Mouse (Mus musculus) MEL (cell line): ENCODE results near the gene Rln1. TPM values are rescaled to one million over a fixed set of nuclear protein-coding genes. Genes with fewer than 3 reads are reported as not detected.

Experiments used
- DNase-seq: peaks from one replicate; pipeline ENCODE4 v3.0.0; 2011; ENCODE audit warnings: low read depth, low spot score
- H3K27ac ChIP-seq: 2 replicates; pipeline ENCODE4 v1.5.1; 2012; ENCODE audit warnings: low read depth, mild to moderate bottlenecking, control low read depth, low read length, moderate library complexity; ENCODE audit not compliant: control insufficient read depth
- H3K27me3 ChIP-seq, 2 experiments: fragments of 150-350 bp in 1 of 2; sonication (generic) in 1 of 2; 2 replicates each; pipeline ENCODE4 v1.6.1; 2012; ENCODE audit warnings: low read length in 2 of 2, mild to moderate bottlenecking in 2 of 2, improper control_type of control experiment in 1 of 2, moderate library complexity in 1 of 2; ENCODE audit not compliant: insufficient read depth in 2 of 2, control insufficient read depth in 1 of 2
- H3K36me3 ChIP-seq, 2 experiments: 2 replicates each; pipeline ENCODE4 v1.6.1; 2012 to 2014; ENCODE audit warnings: low read length in 2 of 2, improper control_type of control experiment in 1 of 2, inconsistent platforms in 1 of 2, mild to moderate bottlenecking in 1 of 2; ENCODE audit not compliant: insufficient read depth in 2 of 2, control insufficient read depth in 1 of 2
- H3K4me1 ChIP-seq, 2 experiments: fragments of 150-350 bp in 1 of 2; sonication (generic) in 1 of 2; 2 replicates each; pipeline ENCODE4 v1.6.1; 2012; ENCODE audit warnings: low read length in 2 of 2, improper control_type of control experiment in 1 of 2, mild to moderate bottlenecking in 1 of 2; ENCODE audit not compliant: insufficient read depth in 2 of 2, control insufficient read depth in 1 of 2
- H3K4me3 ChIP-seq, 2 experiments: fragments of 150-350 bp in 1 of 2; sonication (generic) in 1 of 2; 2 replicates each; pipeline ENCODE4 v1.5.1; 2012; ENCODE audit warnings: low read depth in 2 of 2, low read length in 2 of 2, mild to moderate bottlenecking in 2 of 2, moderate library complexity in 2 of 2, control low read depth in 1 of 2, improper control_type of control experiment in 1 of 2; ENCODE audit not compliant: control insufficient read depth in 1 of 2, insufficient read depth in 1 of 2
- H3K79me2 ChIP-seq: 2 replicates; pipeline ENCODE4 v1.6.1; 2012; ENCODE audit warnings: mild to moderate bottlenecking, low read length, moderate library complexity; ENCODE audit not compliant: control insufficient read depth, poor library complexity, insufficient read depth
- H3K9ac ChIP-seq: 2 replicates; pipeline ENCODE4 v1.6.1; 2012; ENCODE audit warnings: low read depth, mild to moderate bottlenecking, control low read depth, low read length, moderate library complexity; ENCODE audit not compliant: control insufficient read depth, poor library complexity, severe bottlenecking
- H3K9me3 ChIP-seq: fragments of 150-350 bp; sonication (generic); replicated peaks from 2 replicates; pipeline ENCODE4 v1.6.1; 2012; ENCODE audit warnings: mild to moderate bottlenecking, low read length, improper control_type of control experiment, moderate library complexity; ENCODE audit not compliant: insufficient read depth
- BHLHE40 ChIP-seq: IDR thresholded peaks from 2 replicates; pipeline ENCODE4 v1.6.1; 2012; ENCODE audit warnings: low read depth, mild to moderate bottlenecking, inconsistent platforms, low read length, improper control_type of control experiment, borderline replicate concordance
- CHD1 ChIP-seq: IDR thresholded peaks from 2 replicates; pipeline ENCODE4 v1.6.1; 2012; ENCODE audit warnings: low read depth, mild to moderate bottlenecking, inconsistent platforms, low read length, improper control_type of control experiment
- CHD2 ChIP-seq: IDR thresholded peaks from 2 replicates; pipeline ENCODE4 v1.6.1; 2011; ENCODE audit warnings: low read length, improper control_type of control experiment
- CTCF ChIP-seq, 3 experiments: IDR thresholded peaks in 2 of 3; conservative IDR thresholded peaks in 1 of 3; 2 replicates each; pipeline ENCODE4 v1.5.1; 2011 to 2012; ENCODE audit warnings: low read length in 3 of 3, low read depth in 2 of 3, mild to moderate bottlenecking in 2 of 3, improper control_type of control experiment in 1 of 3, inconsistent platforms in 1 of 3, mixed read lengths in 1 of 3, moderate library complexity in 1 of 3; ENCODE audit not compliant: control insufficient read depth in 1 of 3, insufficient read depth in 1 of 3, poor library complexity in 1 of 3, severe bottlenecking in 1 of 3
- E2F4 ChIP-seq: IDR thresholded peaks from 2 replicates; pipeline ENCODE4 v1.6.1; 2011; ENCODE audit warnings: low read depth, low read length, improper control_type of control experiment, borderline replicate concordance
- JUND ChIP-seq: IDR thresholded peaks from 2 replicates; pipeline ENCODE4 v1.6.1; 2011; ENCODE audit warnings: low read depth, mild to moderate bottlenecking, improper control_type of control experiment, low read length
- KAT2A ChIP-seq: conservative IDR thresholded peaks from 2 replicates; pipeline ENCODE4 v1.6.1; 2012; ENCODE audit warnings: low read depth, low read length, improper control_type of control experiment, inconsistent platforms
- MAFK ChIP-seq: IDR thresholded peaks from 2 replicates; pipeline ENCODE4 v1.6.1; 2011; ENCODE audit warnings: low read depth, mild to moderate bottlenecking, low read length, improper control_type of control experiment, borderline replicate concordance
- MAX ChIP-seq: IDR thresholded peaks from 2 replicates; pipeline ENCODE4 v1.6.1; 2011; ENCODE audit warnings: low read length, improper control_type of control experiment
- MXI1 ChIP-seq: IDR thresholded peaks from 2 replicates; pipeline ENCODE4 v1.6.1; 2011; ENCODE audit warnings: mild to moderate bottlenecking, low read depth, low read length, improper control_type of control experiment
- MYB ChIP-seq: IDR thresholded peaks from 2 replicates; pipeline ENCODE4 v1.6.1; 2011; ENCODE audit warnings: mild to moderate bottlenecking, low read depth, low read length, improper control_type of control experiment
- POLR2AphosphoS2 ChIP-seq: IDR thresholded peaks from 2 replicates; pipeline ENCODE4 v1.6.1; 2011; ENCODE audit warnings: low read length, improper control_type of control experiment
- POLR2AphosphoS5 ChIP-seq: IDR thresholded peaks from 2 replicates; pipeline ENCODE4 v1.6.1; 2012; ENCODE audit warnings: low read depth, borderline replicate concordance, mild to moderate bottlenecking, inconsistent platforms, low read length, moderate library complexity, mixed read lengths
- RAD21 ChIP-seq: IDR thresholded peaks from 2 replicates; pipeline ENCODE4 v1.6.1; 2011; ENCODE audit warnings: mild to moderate bottlenecking, low read depth, low read length, improper control_type of control experiment
- SIN3A ChIP-seq: IDR thresholded peaks from 2 replicates; pipeline ENCODE4 v1.6.1; 2012; ENCODE audit warnings: low read length, improper control_type of control experiment, inconsistent platforms
- SMC3 ChIP-seq: IDR thresholded peaks from 2 replicates; pipeline ENCODE4 v1.6.1; 2011; ENCODE audit warnings: low read depth, low read length, improper control_type of control experiment
- TAL1 ChIP-seq: IDR thresholded peaks from 2 replicates; pipeline ENCODE4 v1.6.1; 2012; ENCODE audit warnings: mild to moderate bottlenecking, inconsistent platforms, low read length, moderate library complexity, mixed read lengths
- TBP ChIP-seq: IDR thresholded peaks from 2 replicates; pipeline ENCODE4 v1.8.0; 2011; ENCODE audit warnings: low read depth, low read length, improper control_type of control experiment
- TCF12 ChIP-seq: IDR thresholded peaks from 2 replicates; pipeline ENCODE4 v1.6.1; 2014; ENCODE audit warnings: low read depth, mild to moderate bottlenecking, inconsistent platforms, low read length, improper control_type of control experiment, moderate library complexity
- UBTF ChIP-seq: IDR thresholded peaks from 2 replicates; pipeline ENCODE4 v1.6.1; 2012; ENCODE audit warnings: low read depth, mild to moderate bottlenecking, inconsistent platforms, low read length, improper control_type of control experiment, moderate library complexity, borderline replicate concordance; ENCODE audit not compliant: insufficient read depth
- USF2 ChIP-seq, 2 experiments: IDR thresholded peaks; 2 replicates each; pipeline ENCODE4 v1.6.1; 2011 to 2012; ENCODE audit warnings: improper control_type of control experiment in 2 of 2, low read length in 2 of 2, borderline replicate concordance in 1 of 2, inconsistent platforms in 1 of 2, low read depth in 1 of 2, mild to moderate bottlenecking in 1 of 2; ENCODE audit not compliant: insufficient read depth in 1 of 2
- ZC3H11A ChIP-seq: IDR thresholded peaks from 2 replicates; pipeline ENCODE4 v1.6.1; 2012; ENCODE audit warnings: low read depth, mild to moderate bottlenecking, inconsistent platforms, low read length, improper control_type of control experiment
- ZKSCAN1 ChIP-seq: IDR thresholded peaks from 2 replicates; pipeline ENCODE4 v1.6.1; 2012; ENCODE audit warnings: low read depth, mild to moderate bottlenecking, inconsistent platforms, low read length, improper control_type of control experiment, moderate library complexity
- ZMIZ1 ChIP-seq: IDR thresholded peaks from 2 replicates; pipeline ENCODE4 v1.6.1; 2012; ENCODE audit warnings: low read depth, mild to moderate bottlenecking, inconsistent platforms, low read length, improper control_type of control experiment, moderate library complexity
- ZNF384 ChIP-seq: IDR thresholded peaks from 2 replicates; pipeline ENCODE4 v1.6.1; 2012; ENCODE audit warnings: low read depth, mild to moderate bottlenecking, inconsistent platforms, low read length, improper control_type of control experiment
- polyA plus RNA-seq, 2 experiments: library from polyadenylated mRNA; stranded (reverse) in 1 of 2; unstranded in 1 of 2; fragments of >175 nt in 1 of 2; fragments of >200 nt in 1 of 2; gene quantifications; 2 replicates each; pipeline versions ENCODE4 v1.2.1 to v1.2.4; 2012; ENCODE audit warnings: low replicate concordance in 2 of 2, low read depth in 1 of 2; ENCODE audit not compliant: insufficient read length in 2 of 2, insufficient read depth in 1 of 2, missing spikeins in 1 of 2
- total RNA-seq: library from RNA; depleted of rRNA; stranded (reverse); fragments of 300-350 nt; gene quantifications from 2 replicates; pipeline ENCODE4 v1.2.3, GENCODE M21; 2012

The Rln1 gene
- total and polyA plus RNA-seq, 3 experiments, result 0.04 TPM; not detected in 2

- H3K36me3 ChIP-seq, result peaks cover 0 to 14% of the 10 kb centered on the region in 2 experiments; a peak in 2 of 4 replicates
- no peak for TF ChIP-seq USF2 (IDR thresholded peaks at IDR 0.05; ENCODE audit: borderline replicate concordance in 1 of 2, insufficient read depth in 1 of 2, low read depth in 1 of 2, low read length in 2 of 2)
- TF ChIP-seq POLR2AphosphoS2, result no peak
- TF ChIP-seq MYB, result no peak
- TF ChIP-seq TBP, result no peak
- TF ChIP-seq MXI1, result no peak
- TF ChIP-seq E2F4, result no peak
- TF ChIP-seq MAX, result no peak
- TF ChIP-seq UBTF, result no peak
- no peak for TF ChIP-seq TAL1
- H3K27ac ChIP-seq, result no peak overlapping the region
- no peaks in the 10 kb centered on the region for H3K27me3 ChIP-seq
- no peaks in the 10 kb centered on the region for H3K9me3 ChIP-seq
- H3K79me2 ChIP-seq, result no peaks in the 10 kb centered on the region
- H3K4me1 ChIP-seq, result no peaks in the 10 kb centered on the region
- no peak overlapping the region for H3K4me3 ChIP-seq
- H3K9ac ChIP-seq, result no peak overlapping the region
- DNase-seq, result no peak
These were observed 22.7 kb downstream of the Rln1 start for GRCm38 (mm10) chr19:29311791-29312190.

- Histone ChIP-seq H3K27ac (no peak overlapping the region), H3K79me2 (no peaks in the 10 kb centered on the region), H3K27me3 (no peaks in the 10 kb centered on the region), H3K4me3 (no peak overlapping the region), H3K4me1 (no peaks in the 10 kb centered on the region), H3K36me3 (peaks cover 0 to 20% of the 10 kb centered on the region in 2 experiments; a peak in 2 of 4 replicates), H3K9me3 (no peaks in the 10 kb centered on the region), H3K9ac (no peak overlapping the region)
- DNase-seq, result peak; percentile 67
- TF ChIP-seq RAD21 (peak; percentile 72), KAT2A (no peak), CTCF (IDR thresholded peaks at IDR 0.05 in 2 of 3, conservative IDR thresholded peaks at IDR 0.05 in 1 of 3; ENCODE audit: control insufficient read depth in 1 of 3, insufficient read depth in 1 of 3, low read depth in 2 of 3, low read length in 3 of 3, poor library complexity in 1 of 3, severe bottlenecking in 1 of 3) (peak; percentile 10 to 68 (median 49); a peak in 5 of 6 replicates), MAFK (no peak), USF2 (IDR thresholded peaks at IDR 0.05; ENCODE audit: borderline replicate concordance in 1 of 2, insufficient read depth in 1 of 2, low read depth in 1 of 2, low read length in 2 of 2) (no peak), TCF12 (no peak), BHLHE40 (no peak), ZNF384 (peak; percentile 48), ZC3H11A (peak; percentile 70; the same call in 1 of the 2 replicates), ZKSCAN1 (no peak), SIN3A (no peak), CHD2 (no peak), CHD1 (no peak), SMC3 (peak; percentile 72), POLR2AphosphoS5 (no peak), ZMIZ1 (no peak), JUND (no peak)
These were observed 25.6 kb downstream of the Rln1 start for GRCm38 (mm10) chr19:29308832-29309231.
